Mouse (Mus musculus): ENCODE results near the gene Gas6. TPM values are rescaled to one million over a fixed set of nuclear protein-coding genes. Genes with fewer than 3 reads are reported as not detected.

Gene Gas6
- polyA plus RNA-seq, 1 experiment from 2014 or later = 43.5 TPM

GRCm38 (mm10) chr8:13530941-13531340, 36.7 kb upstream of the Gas6 start:
- Histone ChIP-seq H3K36me3 (ENCODE audit: insufficient read depth) (no peaks in the 10 kb centered on the region), H3K27ac (ENCODE audit: low read depth) (peak overlapping the region; percentile 91), H3K4me3 (ENCODE audit: low read depth, low read length) (no peak overlapping the region), H3K27me3 (ENCODE audit: insufficient read depth, low read length) (no peaks in the 10 kb centered on the region), H3K9ac (no peak overlapping the region), H3K4me1 (ENCODE audit: insufficient read depth) (peaks cover 39% of the 10 kb centered on the region), H3K4me2 (peak overlapping the region; percentile 10; the same call in 1 of the 2 replicates), H3K9me3 (ENCODE audit: low read depth, low read length) (no peaks in the 10 kb centered on the region)
- peak; percentile 98 for DNase-seq
- WGBS = 18% methylated on average over 5 of the region's 5 CpGs
- TF ChIP-seq CTCF (IDR thresholded peaks at IDR 0.05; ENCODE audit: low read depth) = no peak
- peak; percentile 83 for ATAC-seq (ENCODE audit: insufficient read depth)

GRCm38 (mm10) chr8:13530401-13530800, 36.1 kb upstream of the Gas6 start:
- no peaks in the 10 kb centered on the region for H3K36me3 ChIP-seq (ENCODE audit: insufficient read depth)
- peak overlapping the region; percentile 10; the same call in 1 of the 2 replicates for H3K4me2 ChIP-seq
- peak overlapping the region; percentile 91 for H3K27ac ChIP-seq (ENCODE audit: low read depth)
- no peak overlapping the region for H3K4me3 ChIP-seq (ENCODE audit: low read depth, low read length)
- 67% methylated on average over 3 of the region's 3 CpGs for WGBS
- DNase-seq = peak; percentile 49
- no peaks in the 10 kb centered on the region for H3K9me3 ChIP-seq (ENCODE audit: low read depth, low read length)
- ATAC-seq (ENCODE audit: insufficient read depth) = peak; percentile 24
- peak overlapping the region; percentile 6; the same call in 1 of the 2 replicates for H3K9ac ChIP-seq
- no peaks in the 10 kb centered on the region for H3K27me3 ChIP-seq (ENCODE audit: insufficient read depth, low read length)
- H3K4me1 ChIP-seq (ENCODE audit: insufficient read depth) = peaks cover 39% of the 10 kb centered on the region
- no peak for TF ChIP-seq CTCF (IDR thresholded peaks at IDR 0.05; ENCODE audit: low read depth)

GRCm38 (mm10) chr8:13529891-13530316, 35.6 kb upstream of the Gas6 start:
- ATAC-seq (ENCODE audit: insufficient read depth) = peak; percentile 79
- no peaks in the 10 kb centered on the region for H3K27me3 ChIP-seq (ENCODE audit: insufficient read depth, low read length)
- TF ChIP-seq CTCF (IDR thresholded peaks at IDR 0.05; ENCODE audit: low read depth) = no peak
- peaks cover 39% of the 10 kb centered on the region for H3K4me1 ChIP-seq (ENCODE audit: insufficient read depth)
- H3K4me2 ChIP-seq = 0 out of 2 replicates have a peak overlapping the region, but pooled peaks have one; percentile 3
- H3K36me3 ChIP-seq (ENCODE audit: insufficient read depth) = no peaks in the 10 kb centered on the region
- H3K27ac ChIP-seq (ENCODE audit: low read depth) = peak overlapping the region; percentile 91
- WGBS = 18% methylated on average over 7 of the region's 7 CpGs
- DNase-seq = peak; percentile 97
- no peaks in the 10 kb centered on the region for H3K9me3 ChIP-seq (ENCODE audit: low read depth, low read length)
- no peak overlapping the region for H3K4me3 ChIP-seq (ENCODE audit: low read depth, low read length)
- H3K9ac ChIP-seq = peak overlapping the region; percentile 6; the same call in 1 of the 2 replicates

- Histone ChIP-seq H3K4me3 (ENCODE audit: low read depth, low read length) (no peak overlapping the region), H3K4me2 (0 out of 2 replicates have a peak overlapping the region, but pooled peaks have one; percentile 3), H3K27ac (ENCODE audit: low read depth) (peak overlapping the region; percentile 91), H3K9me3 (ENCODE audit: low read depth, low read length) (no peaks in the 10 kb centered on the region), H3K9ac (peak overlapping the region; percentile 6; the same call in 1 of the 2 replicates), H3K27me3 (ENCODE audit: insufficient read depth, low read length) (no peaks in the 10 kb centered on the region), H3K36me3 (ENCODE audit: insufficient read depth) (no peaks in the 10 kb centered on the region), H3K4me1 (ENCODE audit: insufficient read depth) (peaks cover 39% of the 10 kb centered on the region)
- DNase-seq = peak; percentile 25
- ATAC-seq (ENCODE audit: insufficient read depth) = peak; percentile 26
- no peak for TF ChIP-seq CTCF (IDR thresholded peaks at IDR 0.05; ENCODE audit: low read depth)
- 40% methylated on average over 15 of the region's 15 CpGs for WGBS
These were observed 34.9 kb upstream of the Gas6 start for GRCm38 (mm10) chr8:13529011-13529840.

- H3K27ac ChIP-seq (ENCODE audit: low read depth) = no peak overlapping the region
- H3K4me2 ChIP-seq = no peak overlapping the region
- H3K9ac ChIP-seq = no peak overlapping the region
- no peaks in the 10 kb centered on the region for H3K36me3 ChIP-seq (ENCODE audit: insufficient read depth)
- peaks cover 10% of the 10 kb centered on the region; the same call in 1 of the 2 replicates for H3K4me1 ChIP-seq (ENCODE audit: insufficient read depth)
- no peak for TF ChIP-seq CTCF (IDR thresholded peaks at IDR 0.05; ENCODE audit: low read depth)
- H3K27me3 ChIP-seq (ENCODE audit: insufficient read depth, low read length) = no peaks in the 10 kb centered on the region
- H3K4me3 ChIP-seq (ENCODE audit: low read depth, low read length) = no peak overlapping the region
- H3K9me3 ChIP-seq (ENCODE audit: low read depth, low read length) = no peaks in the 10 kb centered on the region
- ATAC-seq (ENCODE audit: insufficient read depth) (no peak), DNase-seq (no peak)
- WGBS = 29% methylated on average over 7 of the region's 7 CpGs
These were observed 27.1 kb upstream of the Gas6 start for GRCm38 (mm10) chr8:13521392-13521791.

DNA sequence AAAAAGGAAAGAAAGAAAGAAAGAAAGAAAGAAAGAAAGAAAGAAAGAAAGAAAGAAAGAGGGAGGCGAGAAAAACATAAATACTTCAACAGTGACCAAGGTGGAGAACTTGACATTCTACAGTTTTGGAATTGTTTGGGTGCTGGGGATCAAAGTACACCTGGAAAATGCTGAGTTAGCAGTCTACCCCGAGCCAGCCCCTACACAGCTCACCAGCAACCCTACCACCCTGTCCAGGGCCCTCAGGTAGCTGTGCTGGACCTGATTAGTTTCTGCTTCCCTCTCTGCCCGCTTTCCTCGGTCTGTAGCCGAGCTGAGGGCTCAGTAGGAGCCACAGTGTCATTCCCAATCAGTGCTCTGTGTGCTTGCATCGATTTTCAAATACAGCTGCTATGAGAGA, 26.1 kb upstream of the Gas6 start:
- DNase-seq = no peak
- Histone ChIP-seq H3K9ac (no peak overlapping the region), H3K4me3 (ENCODE audit: low read depth, low read length) (no peak overlapping the region), H3K27ac (ENCODE audit: low read depth) (no peak overlapping the region), H3K27me3 (ENCODE audit: insufficient read depth, low read length) (no peaks in the 10 kb centered on the region), H3K4me2 (no peak overlapping the region), H3K36me3 (ENCODE audit: insufficient read depth) (no peaks in the 10 kb centered on the region), H3K4me1 (ENCODE audit: insufficient read depth) (peaks cover 18% of the 10 kb centered on the region), H3K9me3 (ENCODE audit: low read depth, low read length) (no peaks in the 10 kb centered on the region)
- WGBS = 55% methylated on average over 6 of the region's 6 CpGs
- no peak for ATAC-seq (ENCODE audit: insufficient read depth)
- TF ChIP-seq CTCF (IDR thresholded peaks at IDR 0.05; ENCODE audit: low read depth) = no peak

GRCm38 (mm10) chr8:13519503-13519902, 25.2 kb upstream of the Gas6 start:
- Histone ChIP-seq H3K27ac (ENCODE audit: low read depth) (no peak overlapping the region), H3K4me1 (ENCODE audit: insufficient read depth) (peaks cover 18% of the 10 kb centered on the region), H3K4me2 (no peak overlapping the region), H3K27me3 (ENCODE audit: insufficient read depth, low read length) (no peaks in the 10 kb centered on the region), H3K36me3 (ENCODE audit: insufficient read depth) (no peaks in the 10 kb centered on the region), H3K4me3 (ENCODE audit: low read depth, low read length) (no peak overlapping the region), H3K9me3 (ENCODE audit: low read depth, low read length) (no peaks in the 10 kb centered on the region), H3K9ac (no peak overlapping the region)
- DNase-seq = no peak
- WGBS = 58% methylated on average over 9 of the region's 9 CpGs
- no peak for TF ChIP-seq CTCF (IDR thresholded peaks at IDR 0.05; ENCODE audit: low read depth)
- no peak for ATAC-seq (ENCODE audit: insufficient read depth)

Measured in lung, embryonic 14.5 days (tissue).